Mouse (Mus musculus) ES-E14 (cell line): ENCODE measurements around the gene Ubn2. TPM values are rescaled to one million over a fixed set of nuclear protein-coding genes. Genes with fewer than 3 reads are reported as not detected.
"Not testable (repeated sequence)": the region's sequence is repeated elsewhere in the genome, so short reads cannot be mapped to it uniquely, and the experiment has no call there.

ENCODE experiments used
- DNase-seq: peaks from one replicate; pipeline ENCODE4 v3.0.0-alpha.2; 2013; ENCODE audit warnings: low read depth, low spot score
- H3K27ac ChIP-seq: 2 replicates; pipeline ENCODE4 v1.5.1; 2012; ENCODE audit warnings: low read depth, mild to moderate bottlenecking, low read length, moderate library complexity, mixed read lengths; ENCODE audit not compliant: poor library complexity, insufficient read depth, severe bottlenecking
- H3K36me3 ChIP-seq: 2 replicates; pipeline ENCODE4 v1.6.1; 2012; ENCODE audit warnings: mild to moderate bottlenecking, low read length, moderate library complexity, mixed read lengths; ENCODE audit not compliant: control insufficient read depth, poor library complexity, insufficient read depth, severe bottlenecking
- H3K4me1 ChIP-seq, 2 experiments: fragments of 150-350 bp in 1 of 2; sonication (generic) in 1 of 2; 2 replicates each; pipeline ENCODE4 v1.6.1; 2012; ENCODE audit warnings: low read length in 2 of 2, mild to moderate bottlenecking in 1 of 2, mixed read lengths in 1 of 2; ENCODE audit not compliant: control insufficient read depth in 2 of 2, insufficient read depth in 2 of 2, poor library complexity in 1 of 2
- H3K4me3 ChIP-seq, 2 experiments: fragments of 150-350 bp in 1 of 2; sonication (generic) in 1 of 2; 2 replicates each; pipeline ENCODE4 v1.5.1; 2012; ENCODE audit warnings: low read length in 2 of 2, low read depth in 1 of 2, mild to moderate bottlenecking in 1 of 2, mixed read lengths in 1 of 2; ENCODE audit not compliant: insufficient read depth in 1 of 2, poor library complexity in 1 of 2, severe bottlenecking in 1 of 2
- H3K9ac ChIP-seq: 2 replicates; pipeline ENCODE4 v1.6.1; 2012; ENCODE audit warnings: low read depth, mild to moderate bottlenecking, low read length, mixed read lengths; ENCODE audit not compliant: poor library complexity, insufficient read depth, severe bottlenecking
- H3K9me3 ChIP-seq: fragments of 150-350 bp; sonication (generic); 2 replicates; pipeline ENCODE4 v1.6.1; 2012; ENCODE audit warnings: low read depth, mild to moderate bottlenecking, low read length; ENCODE audit not compliant: control insufficient read depth, insufficient read depth
- CHD2 ChIP-seq: IDR thresholded peaks from 2 replicates; pipeline ENCODE4 v1.6.1; 2014; ENCODE audit warnings: mild to moderate bottlenecking, low read depth, low read length, inconsistent platforms
- MAFK ChIP-seq: IDR thresholded peaks from 2 replicates; pipeline ENCODE4 v1.6.1; 2014; ENCODE audit warnings: mild to moderate bottlenecking, low read depth, low read length, inconsistent platforms; ENCODE audit not compliant: insufficient read depth
- ZC3H11A ChIP-seq: IDR thresholded peaks from 2 replicates; pipeline ENCODE4 v1.6.1; 2012; ENCODE audit warnings: low read depth, mild to moderate bottlenecking, inconsistent platforms, low read length, borderline replicate concordance
- ZNF384 ChIP-seq: IDR thresholded peaks from 2 replicates; pipeline ENCODE4 v1.6.1; 2012; ENCODE audit warnings: low read depth, low read length, inconsistent platforms
- in situ Hi-C, 2 experiments: fragments of 600-800 bp; cut with MboI; formaldehyde crosslinking; loops; one replicate each; pipeline ENCODE4 v1.15.1; 2025; ENCODE audit warnings: low sequenced_read_pairs in 2 of 2, inconsistent platforms in 1 of 2; ENCODE audit not compliant: unreplicated experiment in 2 of 2
- total RNA-seq: library from RNA; depleted of rRNA; stranded (reverse); fragments of 300-350 nt; gene quantifications from 2 replicates; pipeline ENCODE4 v1.2.3, GENCODE M21; 2012

Gene Ubn2
- total RNA-seq, 1 experiment, result 18.5 TPM

DNA sequence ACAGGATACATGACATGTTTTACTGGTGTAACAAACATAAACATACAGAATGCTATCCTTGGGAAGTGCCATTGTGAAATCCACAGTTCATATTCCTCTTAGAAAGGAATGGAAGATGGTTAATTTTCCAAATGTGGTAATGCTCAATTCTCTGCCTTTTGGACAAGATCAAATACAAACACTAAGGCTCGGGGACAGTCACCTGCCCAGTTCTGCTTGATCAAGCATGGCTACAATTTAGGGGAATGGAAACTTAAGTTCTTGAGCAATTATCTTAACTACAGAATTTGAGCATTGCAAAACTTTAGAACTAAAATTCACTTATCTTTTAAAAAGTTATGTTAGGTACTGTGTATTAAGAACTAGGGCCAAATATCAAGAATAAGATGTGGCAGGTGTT lies 102.0 kb downstream of the Ubn2 start:
- Histone ChIP-seq H3K9me3 (no peaks in the 10 kb centered on the region), H3K4me1 (no peaks in the 10 kb centered on the region), H3K4me3 (peak overlapping the region in 1 of 2 experiments; percentile 88; a peak in 1 of 4 replicates), H3K36me3 (no peaks in the 10 kb centered on the region), H3K9ac (no peak overlapping the region), H3K27ac (no peak overlapping the region)
- in situ Hi-C loops, result no loop called here
- TF ChIP-seq MAFK (no peak), ZC3H11A (no peak), ZNF384 (no peak)
- no peak for DNase-seq

DNA sequence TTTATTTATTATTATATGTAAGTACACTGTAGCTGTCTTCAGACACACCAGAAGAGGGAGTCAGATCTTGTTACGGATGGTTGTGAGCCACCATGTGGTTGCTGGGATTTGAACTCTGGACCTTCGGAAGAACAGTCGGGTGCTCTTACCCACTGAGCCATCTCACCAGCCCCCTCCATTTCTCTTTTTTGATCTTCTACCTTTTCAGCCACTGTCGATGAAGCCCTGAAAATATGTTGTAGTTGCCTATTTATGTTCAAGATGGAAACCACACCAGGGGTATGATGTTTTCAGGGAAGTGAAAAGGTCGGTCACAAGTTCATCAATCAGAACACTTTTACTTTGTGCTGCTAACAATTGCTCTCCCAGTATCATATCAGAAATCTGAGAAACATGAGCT lies 110.4 kb downstream of the Ubn2 start:
- DNase-seq, H3K4me3 ChIP-seq, H3K9me3 ChIP-seq, H3K36me3 ChIP-seq, H3K4me1 ChIP-seq, H3K27ac ChIP-seq, H3K9ac ChIP-seq, in situ Hi-C loops: not testable (repeated sequence)

DNA sequence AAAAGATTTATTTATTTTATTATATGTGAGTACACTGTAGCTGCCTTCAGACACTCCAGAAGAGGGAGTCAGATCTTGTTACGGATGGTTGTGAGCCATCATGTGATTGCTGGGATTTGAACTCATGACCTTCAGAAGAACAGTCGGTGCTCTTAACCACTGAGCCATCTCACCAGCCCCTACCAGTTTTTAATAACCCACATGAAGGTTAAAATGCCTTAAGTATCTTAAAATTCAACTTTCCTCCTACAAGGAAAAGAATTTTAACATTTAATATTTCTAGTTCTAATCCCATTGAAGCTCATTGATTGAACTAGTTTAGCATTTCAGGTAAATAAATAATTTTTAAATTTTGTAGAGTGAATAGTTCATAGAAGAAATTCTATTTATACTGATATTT lies 113.3 kb downstream of the Ubn2 start:
- in situ Hi-C loops, H3K36me3 ChIP-seq, H3K4me1 ChIP-seq, DNase-seq, H3K9ac ChIP-seq, H3K4me3 ChIP-seq, H3K27ac ChIP-seq, H3K9me3 ChIP-seq: not testable (repeated sequence)

DNA sequence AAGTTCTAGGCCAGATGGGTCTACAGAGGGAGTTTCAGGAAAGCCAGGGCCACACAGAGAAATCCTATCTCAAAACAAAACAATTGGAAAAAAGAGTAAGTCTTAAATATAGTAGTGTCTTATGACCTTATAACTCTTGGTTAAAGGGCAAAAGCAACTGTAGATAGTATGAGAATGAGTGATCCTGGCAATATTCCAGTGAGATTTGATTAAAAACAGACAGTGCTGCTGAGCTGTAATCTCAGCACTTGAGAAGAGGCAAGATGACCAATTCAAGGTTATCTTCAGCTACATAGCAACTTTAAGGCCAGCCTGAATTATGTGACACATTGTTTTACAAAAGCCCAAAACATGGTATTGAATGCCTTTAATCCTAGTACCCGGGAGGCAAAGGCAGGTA lies 114.0 kb downstream of the Ubn2 start:
- no peak for DNase-seq
- in situ Hi-C loops, result no loop called here
- no peak overlapping the region for H3K4me3 ChIP-seq

DNA sequence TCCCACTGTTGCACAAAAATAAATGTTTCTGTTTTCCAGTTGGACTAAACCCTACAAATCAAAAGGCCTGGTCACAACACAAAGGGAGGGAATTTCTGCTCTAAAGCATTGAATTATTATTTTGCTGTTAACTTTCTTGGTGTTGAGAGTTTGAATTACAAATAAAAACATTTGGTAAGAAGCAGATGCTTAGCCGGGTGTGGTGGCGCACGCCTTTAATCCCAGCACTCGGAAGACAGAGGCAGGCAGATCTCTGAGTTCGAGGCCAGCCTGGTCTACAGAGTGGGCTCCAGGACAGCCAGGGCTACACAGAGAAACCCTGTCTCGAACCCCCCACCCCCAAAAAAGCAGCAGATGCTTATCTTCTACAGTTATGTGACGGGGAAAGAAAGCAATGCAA lies 114.8 kb downstream of the Ubn2 start:
- H3K4me3 ChIP-seq, in situ Hi-C loops, H3K9ac ChIP-seq, H3K9me3 ChIP-seq, H3K4me1 ChIP-seq, H3K27ac ChIP-seq, H3K36me3 ChIP-seq, DNase-seq: not testable (repeated sequence)

More for the DNA sequence above, 114.0 kb downstream of the Ubn2 start:
- Histone ChIP-seq H3K9me3 (no peaks in the 10 kb centered on the region), H3K36me3 (no peaks in the 10 kb centered on the region), H3K27ac (no peak overlapping the region), H3K9ac (no peak overlapping the region), H3K4me1 (no peaks in the 10 kb centered on the region)
- TF ChIP-seq CHD2, result no peak

DNA sequence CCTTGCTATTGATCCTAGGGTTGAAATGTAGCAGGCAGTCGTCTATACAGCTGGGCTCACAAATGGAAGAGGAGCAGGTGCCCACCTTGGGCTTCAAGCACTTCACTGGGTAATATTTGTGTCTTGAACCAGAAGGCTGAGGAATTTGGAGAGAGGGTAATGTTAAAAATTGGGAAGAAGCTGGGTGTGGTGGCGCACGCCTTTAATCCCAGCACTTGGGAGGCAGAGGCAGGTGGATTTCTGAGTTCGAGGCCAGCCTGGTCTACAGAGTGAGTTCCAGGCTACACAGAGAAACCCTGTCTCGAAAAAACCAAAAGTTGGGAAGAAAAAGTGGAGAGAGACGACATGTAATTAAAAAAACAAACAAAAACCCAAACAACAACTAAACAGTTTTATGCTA lies 116.1 kb downstream of the Ubn2 start:
- H3K27ac ChIP-seq, H3K9me3 ChIP-seq, in situ Hi-C loops, H3K36me3 ChIP-seq, DNase-seq, H3K4me1 ChIP-seq, H3K9ac ChIP-seq: not testable (repeated sequence)
- peak overlapping the region; percentile 89 to 96; a peak in 2 of 4 replicates for H3K4me3 ChIP-seq
